Mouse (Mus musculus): ENCODE measurements around the gene Skap1. TPM values are rescaled to one million over a fixed set of nuclear protein-coding genes. Genes with fewer than 3 reads are reported as not detected.

Gene Skap1
- polyA plus RNA-seq, 1 experiment from 2014 or later = 0.13 TPM

DNA sequence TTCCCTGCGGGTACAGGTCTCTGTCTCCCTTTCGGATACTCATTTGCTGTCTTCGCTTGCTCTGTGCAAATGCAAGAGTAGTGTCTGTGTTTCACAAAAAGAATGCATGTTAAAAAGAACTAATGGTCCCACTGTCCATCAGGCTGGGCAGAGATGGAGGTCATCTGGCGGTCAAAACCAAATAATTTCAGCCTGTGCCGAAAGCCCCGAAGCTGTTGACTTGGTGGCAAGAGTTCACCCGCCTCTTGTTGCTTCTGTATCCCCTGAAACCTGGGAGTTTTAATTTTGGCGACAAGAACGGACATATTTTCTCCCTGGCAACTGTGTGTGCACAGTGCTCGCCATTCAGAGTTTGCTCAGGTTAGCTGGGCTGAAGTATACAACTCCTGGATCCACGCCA lies 156.3 kb downstream of the Skap1 start:
- no peaks in the 10 kb centered on the region for H3K9me3 ChIP-seq (replicated peaks)
- H3K4me1 ChIP-seq = peaks cover 43% of the 10 kb centered on the region
- no peak overlapping the region; the same call in 1 of the 2 replicates for H3K27ac ChIP-seq
- no peaks in the 10 kb centered on the region for H3K36me3 ChIP-seq
- DNase-seq (ENCODE audit: low spot score) = no peak
- H3K27me3 ChIP-seq (ENCODE audit: low read depth, poor library complexity, severe bottlenecking) = peaks cover 40% of the 10 kb centered on the region
- peak overlapping the region; percentile 2; the same call in 1 of the 2 replicates for H3K4me3 ChIP-seq
- 41% methylated on average over 11 of the region's 11 CpGs for WGBS

DNA sequence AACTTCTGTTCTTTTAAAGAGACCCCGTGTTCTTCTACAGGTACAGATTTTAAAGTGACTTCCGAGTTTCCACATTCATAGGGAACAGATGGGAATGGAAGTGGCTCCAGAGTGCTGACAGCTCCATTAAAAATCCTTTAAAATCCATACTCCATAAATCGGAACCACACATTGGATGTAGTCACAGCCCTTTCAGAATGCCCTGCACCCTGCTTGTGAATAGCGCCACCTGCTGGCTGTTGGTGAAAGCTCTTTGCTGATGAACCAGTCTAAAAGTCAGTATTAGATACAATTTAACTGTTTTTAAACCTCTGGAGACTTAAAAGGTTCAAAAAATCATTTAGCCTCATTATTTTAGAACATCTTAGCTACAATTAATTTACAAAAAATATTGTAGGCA lies 156.8 kb downstream of the Skap1 start:
- peaks cover 45% of the 10 kb centered on the region for H3K27me3 ChIP-seq (ENCODE audit: low read depth, poor library complexity, severe bottlenecking)
- peaks cover 45% of the 10 kb centered on the region for H3K4me1 ChIP-seq
- no peaks in the 10 kb centered on the region for H3K36me3 ChIP-seq
- no peaks in the 10 kb centered on the region for H3K9me3 ChIP-seq (replicated peaks)
- H3K27ac ChIP-seq = no peak overlapping the region
- WGBS = 16% methylated on average over 4 of the region's 4 CpGs
- peak; percentile 97 for DNase-seq (ENCODE audit: low spot score)
- peak overlapping the region; percentile 2; the same call in 1 of the 2 replicates for H3K4me3 ChIP-seq

DNA sequence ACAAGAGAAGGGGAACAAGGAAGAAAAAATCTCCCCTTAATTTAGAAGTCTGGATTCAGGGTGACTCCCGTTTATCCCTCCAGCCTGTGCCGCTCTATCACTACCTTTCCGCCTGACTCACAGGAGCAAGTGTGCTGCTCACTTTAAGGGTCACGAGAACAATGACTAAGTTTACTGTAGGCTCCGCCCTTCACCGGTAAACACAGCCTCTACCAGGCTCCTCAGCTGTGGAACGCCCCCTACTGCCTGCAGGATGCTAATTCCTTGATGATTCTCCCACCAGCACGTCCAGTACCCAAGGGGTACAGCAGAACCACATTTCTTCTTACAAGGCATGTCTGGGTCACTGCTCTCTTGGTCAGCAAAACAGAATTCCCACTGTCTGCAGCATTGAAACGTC lies 158.4 kb downstream of the Skap1 start:
- H3K27ac ChIP-seq = no peak overlapping the region
- 7% methylated on average over 9 of the region's 9 CpGs for WGBS
- peaks cover 49% of the 10 kb centered on the region for H3K4me1 ChIP-seq
- no peaks in the 10 kb centered on the region for H3K36me3 ChIP-seq
- H3K4me3 ChIP-seq = no peak overlapping the region
- H3K9me3 ChIP-seq (replicated peaks) = no peaks in the 10 kb centered on the region
- H3K27me3 ChIP-seq (ENCODE audit: low read depth, poor library complexity, severe bottlenecking) = peaks cover 60% of the 10 kb centered on the region
- DNase-seq (ENCODE audit: low spot score) = peak; percentile 69

DNA sequence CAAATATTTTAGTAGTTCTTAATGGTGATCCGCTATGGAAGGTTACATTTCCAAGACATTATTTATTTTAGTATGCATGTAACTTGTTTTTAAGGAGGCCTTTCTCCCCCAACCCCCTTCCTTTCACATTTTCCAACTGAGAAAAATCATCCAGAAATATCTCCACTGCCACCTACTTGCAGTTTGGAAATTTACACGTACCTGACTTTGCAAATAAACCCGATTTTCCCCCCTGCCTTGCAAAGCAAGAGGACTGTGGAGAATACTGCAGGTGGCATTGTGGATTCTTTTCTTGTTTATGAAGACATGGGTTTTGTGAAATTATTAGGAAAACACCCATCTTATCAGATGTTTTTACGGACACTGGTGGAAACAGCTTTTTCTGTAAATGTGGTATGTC lies 160.0 kb downstream of the Skap1 start:
- Histone ChIP-seq H3K4me1 (peaks cover 39% of the 10 kb centered on the region), H3K9me3 (replicated peaks) (no peaks in the 10 kb centered on the region), H3K27ac (no peak overlapping the region), H3K27me3 (ENCODE audit: low read depth, poor library complexity, severe bottlenecking) (peaks cover 51% of the 10 kb centered on the region), H3K4me3 (no peak overlapping the region), H3K36me3 (no peaks in the 10 kb centered on the region)
- DNase-seq (ENCODE audit: low spot score) = no peak
- 61% methylated on average over 4 of the region's 4 CpGs for WGBS

DNA sequence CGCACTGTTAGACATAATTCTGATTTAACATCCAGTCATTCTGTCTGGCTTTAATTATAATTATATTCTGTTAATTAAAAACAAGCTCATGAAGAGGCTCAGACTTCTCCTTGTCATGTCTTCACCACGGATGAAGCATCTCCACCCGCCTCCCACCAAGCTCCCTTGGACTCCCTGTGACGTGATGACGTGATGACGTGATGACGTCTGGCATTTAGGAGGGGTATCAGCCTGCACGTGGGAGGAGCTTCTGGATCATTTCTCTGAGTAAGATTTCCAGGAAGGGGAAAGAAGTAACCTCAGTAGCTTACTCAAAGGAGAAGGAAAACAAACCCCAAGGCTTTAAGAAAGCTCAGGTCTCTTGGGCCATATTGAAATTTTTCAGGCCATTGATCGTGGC lies 165.4 kb downstream of the Skap1 start:
- Histone ChIP-seq H3K27ac (no peak overlapping the region), H3K4me3 (peak overlapping the region; percentile 19; the same call in 1 of the 2 replicates), H3K36me3 (no peaks in the 10 kb centered on the region), H3K27me3 (ENCODE audit: low read depth, poor library complexity, severe bottlenecking) (peaks cover 51% of the 10 kb centered on the region), H3K9me3 (replicated peaks) (no peaks in the 10 kb centered on the region), H3K4me1 (peaks cover 22% of the 10 kb centered on the region)
- DNase-seq (ENCODE audit: low spot score) = no peak
- 36% methylated on average over 9 of the region's 9 CpGs for WGBS

DNA sequence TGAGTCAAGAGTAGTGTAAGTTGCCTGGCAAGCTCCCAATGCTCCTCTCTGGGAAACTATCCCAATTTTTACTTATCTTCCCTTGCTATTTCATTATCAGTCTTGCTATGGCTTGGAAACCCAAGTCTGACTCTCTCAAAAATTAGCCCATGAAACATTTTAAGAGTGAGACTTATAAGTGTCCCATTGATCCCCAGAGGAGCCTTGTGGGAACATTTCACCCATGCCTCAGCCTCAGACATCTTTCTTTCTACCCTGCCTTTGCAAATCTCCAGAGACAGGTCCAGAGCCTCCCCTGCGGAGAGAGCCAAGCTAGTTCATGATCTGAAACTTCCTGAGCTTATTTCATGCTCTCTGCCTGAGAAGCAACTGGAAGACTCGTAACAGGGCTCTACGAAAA lies 167.1 kb downstream of the Skap1 start:
- peak; percentile 26 for DNase-seq (ENCODE audit: low spot score)
- Histone ChIP-seq H3K27me3 (ENCODE audit: low read depth, poor library complexity, severe bottlenecking) (peaks cover 46% of the 10 kb centered on the region), H3K9me3 (replicated peaks) (no peaks in the 10 kb centered on the region), H3K27ac (no peak overlapping the region), H3K36me3 (no peaks in the 10 kb centered on the region), H3K4me1 (peaks cover 26% of the 10 kb centered on the region), H3K4me3 (no peak overlapping the region)
- 80% methylated on average over 3 of the region's 3 CpGs for WGBS

DNA sequence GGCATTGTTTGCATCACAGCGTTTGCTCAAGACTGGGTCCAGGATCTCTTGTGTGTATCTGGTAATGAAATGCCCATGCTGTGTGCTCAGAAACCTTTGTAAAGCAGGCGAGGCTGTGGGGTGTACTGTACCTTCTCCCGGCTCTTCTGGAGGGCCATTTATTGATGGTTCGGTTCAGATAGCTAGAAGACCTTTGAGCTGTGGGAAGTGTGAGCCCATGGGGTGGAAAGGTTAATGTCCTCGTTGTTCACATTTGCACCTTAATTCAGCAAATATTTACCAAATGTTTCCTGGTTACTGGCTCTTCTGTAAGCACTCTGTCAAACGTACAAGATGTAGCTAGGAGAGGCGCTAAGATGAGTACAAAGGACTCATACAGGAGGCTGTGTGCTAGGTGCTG lies 173.5 kb downstream of the Skap1 start:
- H3K27ac ChIP-seq = no peak overlapping the region
- no peaks in the 10 kb centered on the region for H3K36me3 ChIP-seq
- 65% methylated on average over 7 of the region's 7 CpGs for WGBS
- no peak overlapping the region for H3K4me3 ChIP-seq
- no peak for DNase-seq (ENCODE audit: low spot score)
- H3K27me3 ChIP-seq (ENCODE audit: low read depth, poor library complexity, severe bottlenecking) = peaks cover 54% of the 10 kb centered on the region
- peaks cover 38% of the 10 kb centered on the region for H3K4me1 ChIP-seq
- no peaks in the 10 kb centered on the region for H3K9me3 ChIP-seq (replicated peaks)

DNA sequence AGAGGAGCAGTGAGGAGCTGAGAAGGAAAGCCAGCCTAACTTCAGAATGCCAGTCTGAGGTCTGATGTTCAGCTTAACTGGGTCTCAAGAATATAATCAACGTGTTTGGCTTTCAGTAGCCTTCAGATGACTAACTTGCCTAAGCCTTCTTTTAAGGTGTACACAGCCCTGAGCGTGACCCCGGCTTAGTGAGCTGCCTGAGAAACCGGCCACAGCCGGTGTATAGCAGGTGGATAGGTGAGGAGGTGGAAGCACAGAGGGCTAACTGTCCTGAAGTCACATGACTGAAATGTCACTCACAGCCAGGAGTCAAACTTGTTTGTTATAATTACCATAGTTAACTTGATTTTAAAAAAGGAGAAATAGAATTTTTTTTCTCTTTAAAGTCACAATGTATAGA lies 175.4 kb downstream of the Skap1 start:
- Histone ChIP-seq H3K27me3 (ENCODE audit: low read depth, poor library complexity, severe bottlenecking) (peaks cover 55% of the 10 kb centered on the region), H3K36me3 (no peaks in the 10 kb centered on the region), H3K4me1 (peaks cover 46% of the 10 kb centered on the region), H3K27ac (no peak overlapping the region), H3K9me3 (replicated peaks) (no peaks in the 10 kb centered on the region), H3K4me3 (no peak overlapping the region)
- 75% methylated on average over 5 of the region's 5 CpGs for WGBS
- no peak for DNase-seq (ENCODE audit: low spot score)

DNA sequence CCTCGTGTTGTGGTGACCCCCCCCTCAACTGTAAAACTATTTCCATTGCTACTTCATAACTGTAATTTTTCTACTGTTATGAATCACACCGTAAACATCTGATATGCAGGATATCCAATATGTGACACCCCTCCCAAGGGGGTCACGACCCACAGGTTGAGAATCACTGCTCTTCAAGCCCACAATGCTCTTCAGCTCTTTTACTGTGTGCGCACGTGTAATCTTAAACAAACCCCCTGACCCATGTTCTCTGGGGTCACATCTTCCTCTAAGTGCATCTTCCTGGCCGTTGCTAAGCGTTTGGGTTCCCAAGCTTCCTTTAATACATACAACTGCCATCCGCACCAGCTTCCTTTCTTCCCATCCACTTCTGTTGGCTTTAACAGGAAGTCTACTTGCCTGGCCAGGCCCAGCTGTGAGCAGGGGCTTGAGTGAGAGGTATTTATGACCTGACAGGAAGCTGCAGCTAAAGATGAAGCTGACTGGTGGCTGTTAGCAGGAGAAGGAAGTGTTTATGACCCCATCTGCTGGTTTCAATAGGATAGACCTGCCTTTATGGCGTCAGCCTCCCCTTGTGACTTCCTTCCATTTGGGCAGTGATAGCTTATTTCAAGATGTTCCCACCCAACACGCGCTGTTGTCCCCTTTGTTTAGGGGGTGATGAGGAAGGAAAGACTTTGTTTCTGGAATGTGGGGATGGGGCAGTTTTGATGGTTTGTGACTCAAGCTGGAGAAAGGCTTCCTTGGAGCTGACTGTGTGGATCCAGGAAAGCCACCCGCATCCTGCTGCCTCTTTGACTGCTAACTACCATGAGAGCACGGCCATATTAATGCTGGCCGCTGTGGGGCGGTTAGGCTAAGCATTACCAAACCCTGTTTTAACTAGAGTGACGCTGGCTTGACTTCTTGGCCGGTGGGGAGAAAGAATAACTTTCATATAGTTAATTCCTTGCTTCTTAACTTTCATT lies 178.1 kb downstream of the Skap1 start:
- 44% methylated on average over 17 of the region's 17 CpGs for WGBS
- Histone ChIP-seq H3K4me1 (peaks cover 64% of the 10 kb centered on the region), H3K9me3 (replicated peaks) (no peaks in the 10 kb centered on the region), H3K36me3 (no peaks in the 10 kb centered on the region), H3K27ac (peak overlapping the region; percentile 54; the same call in 1 of the 2 replicates), H3K4me3 (no peak overlapping the region), H3K27me3 (ENCODE audit: low read depth, poor library complexity, severe bottlenecking) (peaks cover 45% of the 10 kb centered on the region)
- DNase-seq (ENCODE audit: low spot score) = peak; percentile 64

DNA sequence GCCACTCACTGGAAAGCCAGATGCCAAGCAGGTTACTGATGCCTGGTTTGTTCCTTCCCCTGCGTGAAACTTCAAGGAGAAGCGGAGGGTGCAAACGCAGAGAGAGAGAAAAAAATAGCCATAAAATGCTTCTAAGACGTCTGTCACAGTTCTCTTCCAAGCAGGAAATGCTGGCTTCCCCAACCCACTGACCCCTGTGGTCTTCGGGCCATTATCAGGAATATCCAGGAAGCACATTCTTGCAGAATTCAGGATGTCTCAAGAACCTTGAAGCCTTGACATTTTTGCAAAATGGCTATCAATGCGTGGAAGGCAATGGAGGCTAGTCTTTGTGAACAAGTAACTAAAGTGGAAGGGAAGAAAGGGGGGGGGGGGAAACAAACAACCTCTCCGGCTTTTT lies 180.6 kb downstream of the Skap1 start:
- Histone ChIP-seq H3K27me3 (ENCODE audit: low read depth, poor library complexity, severe bottlenecking) (peaks cover 30% of the 10 kb centered on the region), H3K4me3 (no peak overlapping the region), H3K4me1 (peaks cover 64% of the 10 kb centered on the region), H3K27ac (no peak overlapping the region), H3K36me3 (no peaks in the 10 kb centered on the region), H3K9me3 (replicated peaks) (no peaks in the 10 kb centered on the region)
- no peak for DNase-seq (ENCODE audit: low spot score)
- 34% methylated on average over 7 of the region's 7 CpGs for WGBS

DNA sequence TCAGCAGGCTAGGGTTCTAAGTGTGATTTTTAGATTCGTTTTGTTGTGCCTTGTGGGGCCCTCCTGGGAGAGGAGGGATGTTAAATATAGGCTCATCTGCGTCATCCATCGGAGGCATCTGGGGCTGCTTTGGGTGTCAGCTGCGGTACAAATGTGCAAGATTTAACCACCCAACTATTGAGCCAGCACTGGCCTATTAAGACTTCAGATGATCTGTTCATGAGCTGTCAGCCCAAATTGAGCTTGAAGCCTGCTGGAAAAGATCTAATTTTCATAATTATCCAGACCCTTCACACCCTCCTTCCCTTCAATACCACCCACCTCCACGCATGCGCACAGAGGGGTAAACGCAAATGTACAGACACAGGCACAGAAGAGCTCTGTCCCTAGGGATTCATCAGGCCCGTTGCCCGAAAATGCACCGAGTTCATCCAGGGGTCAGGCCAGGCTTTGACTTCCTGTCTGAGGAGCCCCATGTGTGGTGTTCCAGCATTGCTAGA lies 181.2 kb downstream of the Skap1 start:
- Histone ChIP-seq H3K9me3 (replicated peaks) (no peaks in the 10 kb centered on the region), H3K27ac (no peak overlapping the region), H3K4me3 (no peak overlapping the region), H3K36me3 (no peaks in the 10 kb centered on the region), H3K4me1 (peaks cover 64% of the 10 kb centered on the region), H3K27me3 (ENCODE audit: low read depth, poor library complexity, severe bottlenecking) (peaks cover 31% of the 10 kb centered on the region)
- no peak for DNase-seq (ENCODE audit: low spot score)
- 43% methylated on average over 10 of the region's 10 CpGs for WGBS

DNA sequence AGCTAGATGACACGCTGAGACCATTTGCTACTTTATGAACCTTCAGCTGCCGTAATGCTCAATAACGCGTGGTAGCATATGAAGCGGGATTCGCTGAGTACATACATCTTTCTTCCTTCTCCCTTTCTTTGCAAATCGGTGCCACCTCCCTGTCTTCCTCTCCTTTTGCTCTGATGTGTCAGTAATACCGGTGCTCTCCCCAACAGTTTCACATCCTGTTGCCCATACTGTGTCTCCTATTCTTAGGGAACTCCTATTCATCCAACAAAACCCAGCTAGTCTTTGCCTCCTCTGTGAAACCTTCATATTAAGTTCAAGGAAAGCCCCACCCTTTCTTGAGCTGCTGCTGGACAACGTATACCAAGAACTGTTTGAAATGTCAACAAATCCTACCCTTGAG lies 187.5 kb downstream of the Skap1 start:
- H3K4me3 ChIP-seq = no peak overlapping the region
- no peaks in the 10 kb centered on the region for H3K9me3 ChIP-seq (replicated peaks)
- DNase-seq (ENCODE audit: low spot score) = no peak
- peaks cover 21% of the 10 kb centered on the region for H3K4me1 ChIP-seq
- no peak overlapping the region for H3K27ac ChIP-seq
- peaks cover 59% of the 10 kb centered on the region for H3K27me3 ChIP-seq (ENCODE audit: low read depth, poor library complexity, severe bottlenecking)
- H3K36me3 ChIP-seq = no peaks in the 10 kb centered on the region
- 86% methylated on average over 9 of the region's 9 CpGs for WGBS

DNA sequence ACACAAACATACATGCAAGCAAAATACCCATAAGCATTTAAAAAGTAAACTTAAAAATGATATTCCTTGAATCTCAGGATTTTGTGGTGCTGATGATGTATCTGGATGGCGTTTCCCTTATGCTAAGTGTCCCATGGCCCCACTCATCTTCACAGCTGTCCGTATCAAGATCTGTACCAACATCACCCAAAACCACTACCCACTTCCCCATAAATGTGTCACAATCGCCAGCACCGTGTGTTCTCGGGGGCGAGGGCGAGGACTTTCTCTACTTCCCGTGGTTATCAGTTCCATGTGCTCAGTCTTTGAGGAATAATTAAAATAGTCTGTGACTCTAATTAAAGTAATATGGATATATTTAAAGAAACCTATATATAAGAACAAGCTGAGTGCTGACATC lies 189.5 kb downstream of the Skap1 start:
- no peak overlapping the region for H3K27ac ChIP-seq
- H3K9me3 ChIP-seq (replicated peaks) = no peaks in the 10 kb centered on the region
- peaks cover 11% of the 10 kb centered on the region for H3K4me1 ChIP-seq
- DNase-seq (ENCODE audit: low spot score) = no peak
- H3K36me3 ChIP-seq = no peaks in the 10 kb centered on the region
- H3K27me3 ChIP-seq (ENCODE audit: low read depth, poor library complexity, severe bottlenecking) = peaks cover 74% of the 10 kb centered on the region
- WGBS = 41% methylated on average over 8 of the region's 8 CpGs
- H3K4me3 ChIP-seq = no peak overlapping the region

All from limb, embryonic 10.5 days (tissue).